Mouse (Mus musculus) ES-Bruce4 (cell line): ENCODE results near the gene Mtf1.

Source experiments
- CTCF ChIP-seq: IDR thresholded peaks from one replicate; pipeline ENCODE4 v1.8.1; 2011; ENCODE audit warnings: low read depth, low read length
- POLR2A ChIP-seq: IDR thresholded peaks from one replicate; pipeline ENCODE4 v1.8.1; 2011; ENCODE audit warnings: low read length; ENCODE audit not compliant: insufficient read depth

- TF ChIP-seq CTCF (no peak), POLR2A (no peak)
Observed at GRCm38 (mm10) chr4:124768963-124769591, 32.8 kb upstream of the Mtf1 start.
